Mouse (Mus musculus) stomach, embryonic 14.5 days (tissue): ENCODE results near the gene Sh2b3. TPM values are rescaled to one million over a fixed set of nuclear protein-coding genes. Genes with fewer than 3 reads are reported as not detected.

Source experiments
- ATAC-seq: fragments of 200-750 bp; cut with Nextera tagmentation; 2 replicates; pipeline ENCODE4 v1.8.0; 2017; ENCODE audit warnings: low read depth, moderate TSS enrichment; ENCODE audit not compliant: insufficient number of reproducible peaks, insufficient read depth, low FRiP score
- H3K27ac ChIP-seq: fragments of 300-500 bp; sonication (generic); 2 replicates; pipeline ENCODE4 v1.5.1; 2014; ENCODE audit warnings: mild to moderate bottlenecking, low read length, moderate library complexity, mixed read lengths
- H3K27me3 ChIP-seq: fragments of 300-500 bp; sonication (generic); 2 replicates; pipeline ENCODE4 v1.6.1; 2014; ENCODE audit warnings: low read length, control low read depth, mixed read lengths; ENCODE audit not compliant: control insufficient read depth, insufficient read depth
- H3K36me3 ChIP-seq: fragments of 300-500 bp; sonication (generic); 2 replicates; pipeline ENCODE4 v1.6.1; 2014; ENCODE audit warnings: mild to moderate bottlenecking, control low read depth, low read length, moderate library complexity, mixed read lengths; ENCODE audit not compliant: control insufficient read depth, insufficient read depth
- H3K4me1 ChIP-seq: fragments of 300-500 bp; sonication (generic); 2 replicates; pipeline ENCODE4 v1.6.1; 2014; ENCODE audit warnings: low read length, control low read depth, mixed read lengths; ENCODE audit not compliant: control insufficient read depth, insufficient read depth
- H3K4me2 ChIP-seq: fragments of 300-500 bp; sonication (generic); replicated peaks from 2 replicates; pipeline ENCODE4 v1.6.1; 2014; ENCODE audit warnings: low read depth, low read length, control low read depth
- H3K4me3 ChIP-seq: fragments of 300-500 bp; sonication (generic); 2 replicates; pipeline ENCODE4 v1.5.1; 2014; ENCODE audit warnings: low read depth, low read length, control low read depth
- H3K9ac ChIP-seq: fragments of 300-500 bp; sonication (generic); replicated peaks from 2 replicates; pipeline ENCODE4 v1.6.1; 2014; ENCODE audit warnings: low read depth, mild to moderate bottlenecking, control low read depth, low read length, moderate library complexity, mixed read lengths
- H3K9me3 ChIP-seq: fragments of 300-500 bp; sonication (generic); 2 replicates; pipeline ENCODE4 v1.6.1; 2016; ENCODE audit warnings: low read depth, low read length, control low read depth; ENCODE audit not compliant: control insufficient read depth
- WGBS: fragments of 180-500 bp; shearing (Covaris S2); extraction: QIAGEN DNeasy Blood & Tissue Kit; methylation state at CpG from one replicate; pipeline ENCODE4 v1.1.7; 2014; 5-methylcytosine and 5-hydroxymethylcytosine counted together
- polyA plus RNA-seq: library from polyadenylated mRNA; unstranded; fragments of >200 nt; fragmentation: Nextera tagmentation; extraction: Ambion mirVana; gene quantifications from 2 replicates; pipeline ENCODE4 v1.2.1, GENCODE M21; 2014

Sh2b3 gene
- polyA plus RNA-seq, 1 experiment from 2014 or later, result 15.4 TPM

DNA sequence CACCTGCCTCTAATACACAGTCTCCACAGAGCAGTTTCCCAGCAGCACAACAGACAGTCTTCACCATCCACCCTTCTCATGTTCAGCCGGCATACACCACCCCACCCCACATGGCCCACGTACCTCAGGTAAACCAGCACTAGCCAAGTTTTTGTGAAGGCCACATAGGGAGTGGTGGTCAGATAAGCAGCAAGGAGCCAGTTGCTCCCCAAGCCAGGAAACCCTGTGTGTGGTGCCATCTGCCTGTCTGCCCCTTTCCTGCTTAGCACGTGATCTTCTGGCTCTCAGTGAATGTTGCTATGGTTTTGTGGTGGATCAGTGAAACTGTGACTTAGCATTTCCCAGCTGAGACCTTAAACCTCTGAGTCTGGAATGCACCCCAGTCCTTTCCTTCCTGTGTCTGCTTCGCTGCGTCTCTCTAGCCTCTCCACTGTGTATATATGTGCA, 25.9 kb downstream of the Sh2b3 start:
- H3K4me1 ChIP-seq, result no peaks in the 10 kb centered on the region
- no peaks in the 10 kb centered on the region for H3K27me3 ChIP-seq
- H3K4me2 ChIP-seq, result no peak overlapping the region
- ATAC-seq, result no peak
- H3K36me3 ChIP-seq, result peaks cover 59% of the 10 kb centered on the region
- WGBS, result 81% methylated on average over 5 of the region's 5 CpGs
- H3K9ac ChIP-seq, result no peak overlapping the region
- peak overlapping the region; percentile 10; the same call in 1 of the 2 replicates for H3K27ac ChIP-seq
- H3K4me3 ChIP-seq, result no peak overlapping the region
- no peaks in the 10 kb centered on the region for H3K9me3 ChIP-seq

- 80% methylated on average over 17 of the region's 17 CpGs for WGBS
Measured at GRCm38 (mm10) chr5:121810331-121811151, 26.9 kb downstream of the Sh2b3 start.

DNA sequence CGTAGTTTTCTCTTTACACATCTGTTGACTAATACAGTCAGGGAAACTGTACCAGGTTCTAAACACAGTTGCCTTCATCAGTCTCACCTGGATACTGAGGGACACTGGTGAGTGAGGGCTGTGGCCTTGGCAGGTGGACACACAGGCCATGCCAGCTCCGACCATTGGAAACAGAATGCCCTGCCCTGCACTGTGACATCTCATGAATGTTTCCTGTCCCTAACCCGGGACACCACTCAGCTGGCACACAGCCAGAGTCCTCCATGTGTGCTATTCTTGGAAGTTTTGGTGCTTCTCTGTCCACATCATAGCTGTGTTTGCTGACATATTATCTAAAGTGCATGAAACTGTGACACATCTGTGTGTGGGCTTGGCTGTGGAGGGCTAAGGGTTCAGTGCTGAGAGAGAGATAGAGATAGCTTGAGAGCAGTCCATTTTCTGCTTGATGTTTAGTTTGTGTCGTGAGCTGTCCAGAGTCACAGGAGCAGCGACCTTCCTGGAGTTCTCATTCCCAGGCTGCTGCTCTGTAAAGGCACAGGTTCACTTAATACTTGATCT, 27.7 kb downstream of the Sh2b3 start:
- H3K4me1 ChIP-seq, result no peaks in the 10 kb centered on the region
- 67% methylated on average over 5 of the region's 5 CpGs for WGBS
- H3K36me3 ChIP-seq, result peaks cover 54% of the 10 kb centered on the region
- no peak overlapping the region for H3K4me2 ChIP-seq
- no peak for ATAC-seq
- no peak overlapping the region for H3K9ac ChIP-seq
- no peaks in the 10 kb centered on the region for H3K9me3 ChIP-seq
- no peaks in the 10 kb centered on the region for H3K27me3 ChIP-seq
- no peak overlapping the region for H3K27ac ChIP-seq
- no peak overlapping the region for H3K4me3 ChIP-seq

More at GRCm38 (mm10) chr5:121810331-121811151, 26.9 kb downstream of the Sh2b3 start:
- Histone ChIP-seq H3K27me3 (no peaks in the 10 kb centered on the region), H3K9ac (no peak overlapping the region), H3K9me3 (no peaks in the 10 kb centered on the region), H3K27ac (no peak overlapping the region), H3K4me3 (no peak overlapping the region), H3K36me3 (peaks cover 56% of the 10 kb centered on the region), H3K4me2 (no peak overlapping the region), H3K4me1 (no peaks in the 10 kb centered on the region)
- ATAC-seq, result no peak

GRCm38 (mm10) chr5:121808202-121808601, 29.2 kb downstream of the Sh2b3 start:
- Histone ChIP-seq H3K4me2 (no peak overlapping the region), H3K9ac (no peak overlapping the region), H3K36me3 (peaks cover 52% of the 10 kb centered on the region), H3K4me3 (no peak overlapping the region), H3K27ac (no peak overlapping the region), H3K4me1 (no peaks in the 10 kb centered on the region), H3K27me3 (no peaks in the 10 kb centered on the region), H3K9me3 (no peaks in the 10 kb centered on the region)
- no peak for ATAC-seq
- WGBS, result 88% methylated on average over 2 of the region's 2 CpGs

- H3K4me2 ChIP-seq, result no peak overlapping the region
- ATAC-seq, result no peak
- H3K27me3 ChIP-seq, result no peaks in the 10 kb centered on the region
- no peaks in the 10 kb centered on the region for H3K4me1 ChIP-seq
- H3K9ac ChIP-seq, result no peak overlapping the region
- H3K27ac ChIP-seq, result no peak overlapping the region; the same call in 1 of the 2 replicates
- 63% methylated on average over 3 of the region's 3 CpGs for WGBS
- peaks cover 51% of the 10 kb centered on the region for H3K36me3 ChIP-seq
- no peaks in the 10 kb centered on the region for H3K9me3 ChIP-seq
- H3K4me3 ChIP-seq, result no peak overlapping the region
Measured at GRCm38 (mm10) chr5:121807186-121807585, 30.3 kb downstream of the Sh2b3 start.

DNA sequence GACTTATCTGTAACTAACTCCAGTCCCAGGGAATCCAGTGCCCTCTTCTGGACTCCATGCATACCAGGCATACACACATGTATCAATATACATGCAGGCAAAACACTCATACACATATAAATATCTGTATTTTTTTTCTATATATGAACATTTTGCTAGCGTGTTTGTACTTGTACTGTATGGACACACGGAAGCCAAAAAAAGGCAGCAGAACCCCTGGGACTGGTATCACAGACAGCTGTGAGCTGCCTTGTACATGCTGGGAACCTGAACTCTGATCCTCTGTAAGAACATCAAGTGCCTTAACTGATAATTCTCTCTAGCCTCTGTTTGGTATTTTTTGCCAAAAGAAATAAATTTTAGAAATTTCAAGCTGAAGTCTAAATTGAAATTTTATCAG, 39.0 kb downstream of the Sh2b3 start:
- H3K4me3 ChIP-seq, result no peak overlapping the region
- no peaks in the 10 kb centered on the region for H3K9me3 ChIP-seq
- no peak overlapping the region for H3K4me2 ChIP-seq
- no peaks in the 10 kb centered on the region for H3K27me3 ChIP-seq
- WGBS, result 92% methylated on average over 2 of the region's 2 CpGs
- no peaks in the 10 kb centered on the region for H3K4me1 ChIP-seq
- no peak for ATAC-seq
- no peak overlapping the region for H3K9ac ChIP-seq
- H3K36me3 ChIP-seq, result peaks cover 76% of the 10 kb centered on the region
- no peak overlapping the region for H3K27ac ChIP-seq

- Histone ChIP-seq H3K9ac (no peak overlapping the region), H3K36me3 (peaks cover 67% of the 10 kb centered on the region), H3K4me2 (no peak overlapping the region), H3K27ac (no peak overlapping the region), H3K4me3 (no peak overlapping the region), H3K9me3 (no peaks in the 10 kb centered on the region), H3K4me1 (no peaks in the 10 kb centered on the region), H3K27me3 (no peaks in the 10 kb centered on the region)
- 83% methylated on average over 3 of the region's 3 CpGs for WGBS
- ATAC-seq, result no peak
Measured at GRCm38 (mm10) chr5:121795800-121796199, 41.6 kb downstream of the Sh2b3 start.

DNA sequence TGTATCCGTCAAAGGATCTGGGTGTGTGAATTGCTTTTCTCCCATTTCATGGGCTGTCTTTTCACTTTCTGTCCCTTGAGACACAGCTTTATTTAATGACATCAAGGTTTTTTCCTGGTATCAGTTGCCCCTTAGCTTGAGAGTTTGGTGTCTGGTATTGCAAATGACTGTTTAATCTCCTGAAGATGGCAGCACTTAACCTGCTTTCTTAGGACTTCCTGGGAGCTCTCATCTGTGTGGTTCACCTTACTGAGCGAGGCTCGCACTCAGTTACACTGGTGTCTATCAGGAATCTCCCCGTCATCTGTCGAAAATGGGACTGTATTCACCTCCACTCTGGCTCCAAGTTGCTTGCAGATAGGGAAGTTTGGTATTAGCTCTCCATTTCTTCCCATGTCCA, 46.4 kb downstream of the Sh2b3 start:
- Histone ChIP-seq H3K9ac (no peak overlapping the region), H3K27me3 (no peaks in the 10 kb centered on the region), H3K27ac (no peak overlapping the region), H3K36me3 (peaks cover 58% of the 10 kb centered on the region), H3K4me2 (no peak overlapping the region), H3K4me3 (no peak overlapping the region), H3K4me1 (no peaks in the 10 kb centered on the region), H3K9me3 (no peaks in the 10 kb centered on the region)
- 90% methylated on average over 5 of the region's 5 CpGs for WGBS
- no peak for ATAC-seq
